Mouse (Mus musculus) heart, postnatal 0 days (tissue): Measurements from ENCODE around the gene B3glct.

Experiments used
- CTCF ChIP-seq: IDR thresholded peaks from 2 replicates; pipeline ENCODE4 v1.5.1; 2016; ENCODE audit warnings: antibody characterized with exemption, control low read depth, low read depth
- EP300 ChIP-seq: IDR thresholded peaks from 2 replicates; pipeline ENCODE4 v1.6.1; 2016; ENCODE audit warnings: antibody characterized with exemption, low read depth

DNA sequence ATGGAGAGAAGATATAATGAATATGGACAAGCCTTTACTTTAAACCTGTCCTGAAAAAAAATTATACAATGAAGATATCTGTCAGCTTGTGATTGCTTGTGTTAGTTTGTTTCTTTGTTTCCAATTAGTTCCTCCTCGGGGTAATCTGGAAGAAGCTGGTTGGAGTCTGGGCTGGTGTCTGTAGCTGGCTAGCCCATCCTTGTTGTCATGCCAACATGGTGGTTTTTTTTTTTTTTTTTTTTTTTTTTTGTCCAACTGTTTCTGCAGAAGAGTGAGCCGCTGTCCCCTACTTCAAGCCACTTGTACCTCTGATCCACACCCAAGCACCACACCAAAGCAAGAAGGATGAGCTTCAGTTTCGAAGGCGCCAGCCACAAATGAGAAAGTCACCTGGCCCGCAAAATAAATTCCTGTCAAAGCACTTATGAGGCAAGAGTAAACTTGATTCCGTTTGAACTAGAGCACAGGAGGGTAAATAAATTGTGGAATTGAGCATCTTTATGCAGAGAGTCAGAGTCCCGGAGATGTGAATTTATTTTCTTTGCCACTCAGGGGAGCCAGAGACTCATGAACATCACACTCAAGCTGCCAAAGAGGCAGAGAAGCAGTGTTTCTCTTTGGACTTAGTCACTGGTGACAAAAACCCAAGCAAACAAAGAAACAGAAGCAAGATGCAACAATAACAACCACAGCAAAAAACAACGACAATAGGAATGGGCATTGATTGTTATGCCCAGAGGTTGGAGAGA is 30.5 kb upstream of the B3glct start:
- TF ChIP-seq CTCF (peak; percentile 40), EP300 (no peak)
